Mouse (Mus musculus): ENCODE measurements around the gene Tmem91. TPM values are rescaled to one million over a fixed set of nuclear protein-coding genes. Genes with fewer than 3 reads are reported as not detected.
"Not testable (repeated sequence)": the region's sequence is repeated elsewhere in the genome, so short reads cannot be mapped to it uniquely, and the experiment has no call there.

The Tmem91 gene
- 49.8 and 52.0 TPM in 2 replicates for polyA plus RNA-seq (2012; rRNA removed)

DNA sequence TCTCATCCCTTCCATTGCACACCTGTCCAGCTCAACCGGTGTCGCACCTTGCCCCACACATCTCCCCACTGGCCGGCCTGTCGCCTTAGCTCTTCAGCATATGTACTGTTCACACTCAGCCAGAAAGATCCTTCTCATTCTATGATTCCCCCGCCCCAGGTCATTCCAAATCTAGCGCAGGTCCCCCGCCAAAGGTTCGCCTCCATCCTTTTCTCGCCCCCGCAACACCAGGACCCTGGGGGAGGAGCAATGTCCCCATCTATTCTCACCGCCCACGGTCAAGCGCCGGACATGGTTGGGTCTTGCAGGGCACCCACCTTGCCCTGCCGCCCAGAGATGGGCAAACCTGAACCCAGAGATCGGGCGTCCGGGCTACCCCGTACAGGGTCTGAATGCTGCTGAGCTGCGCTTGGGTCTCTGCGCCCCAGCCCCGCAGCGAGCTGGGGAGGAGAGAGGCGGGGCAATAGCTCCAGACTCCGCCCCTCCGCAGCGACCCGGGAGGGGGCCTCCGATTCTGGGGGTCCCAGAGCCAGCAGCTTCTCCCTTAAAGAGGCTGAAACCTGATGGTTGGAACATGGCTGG, at the start of gene Tmem91:
Gene Tmem91 (minus strand): TSS at position 448 of the 582 bp plus-strand sequence.
- DNase-seq (ENCODE audit: extremely low spot score in 1 of 2, low spot score in 1 of 2): no peak

GRCm38 (mm10) chr7:25721776-25722175, 46.8 kb upstream of the Tmem91 start:
- not testable (repeated sequence) for DNase-seq (ENCODE audit: extremely low spot score in 1 of 2, low spot score in 1 of 2)

GRCm38 (mm10) chr7:25720760-25721159, 45.8 kb upstream of the Tmem91 start:
- no peak for DNase-seq (ENCODE audit: extremely low spot score in 1 of 2, low spot score in 1 of 2)

GRCm38 (mm10) chr7:25719761-25720610, 45.0 kb upstream of the Tmem91 start:
- peak in 1 of 2 experiments; percentile 90 for DNase-seq (ENCODE audit: extremely low spot score in 1 of 2, low spot score in 1 of 2)

DNA sequence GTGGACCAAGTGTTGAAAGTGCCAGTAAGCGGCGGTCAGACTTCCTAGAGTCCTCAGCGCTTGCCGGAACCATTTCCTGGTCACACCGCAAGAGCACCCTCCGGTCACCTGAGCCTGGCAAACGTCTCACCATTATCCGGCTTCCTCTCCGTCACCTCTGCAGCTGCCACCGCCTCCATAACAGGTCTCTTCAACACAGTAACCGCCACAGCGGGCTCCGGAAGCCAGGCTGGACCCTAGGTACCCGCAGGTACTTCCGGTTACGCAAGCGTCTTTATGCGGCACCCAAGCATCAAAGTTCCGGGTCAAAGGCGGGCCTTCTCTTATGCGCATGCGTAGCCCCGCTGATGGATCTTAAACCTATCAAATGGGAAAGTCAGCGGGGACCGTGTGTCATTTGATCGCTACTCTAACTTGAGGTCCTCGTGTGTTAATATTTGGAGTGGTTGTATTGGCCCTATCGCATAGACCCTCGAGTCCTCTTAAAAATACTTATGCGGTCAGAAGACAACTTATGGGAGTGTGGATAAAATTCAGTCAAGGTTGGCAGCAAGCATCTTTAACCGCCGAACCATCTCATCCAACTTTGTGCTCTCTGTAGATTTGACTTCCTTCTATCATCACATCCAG, 43.9 kb upstream of the Tmem91 start, which contains the start of gene Ccdc97:
Gene Ccdc97 (minus strand): TSS at position 301 of the 630 bp plus-strand sequence.
- peak; percentile 93 to 98 for DNase-seq (ENCODE audit: extremely low spot score in 1 of 2, low spot score in 1 of 2)

DNA sequence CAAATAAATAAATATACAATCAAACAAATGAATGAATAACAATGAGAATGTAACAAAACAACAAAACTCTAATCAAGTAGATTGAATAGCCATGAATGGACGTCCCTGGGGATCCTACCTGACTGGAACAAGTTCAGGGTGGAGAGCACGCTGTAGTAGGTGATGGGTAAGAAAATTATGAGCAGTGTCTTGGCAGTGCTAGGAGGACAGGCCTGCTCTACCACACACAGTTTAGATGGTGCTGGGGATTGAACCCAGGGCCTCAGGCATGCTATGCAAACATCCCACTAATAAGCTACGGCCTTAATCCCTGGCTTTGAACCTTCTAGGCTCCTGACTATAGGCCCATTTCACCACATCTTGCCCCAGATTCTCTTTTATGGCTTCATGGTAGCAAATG, 42.5 kb upstream of the Tmem91 start:
- no peak for DNase-seq (ENCODE audit: extremely low spot score in 1 of 2, low spot score in 1 of 2)

DNA sequence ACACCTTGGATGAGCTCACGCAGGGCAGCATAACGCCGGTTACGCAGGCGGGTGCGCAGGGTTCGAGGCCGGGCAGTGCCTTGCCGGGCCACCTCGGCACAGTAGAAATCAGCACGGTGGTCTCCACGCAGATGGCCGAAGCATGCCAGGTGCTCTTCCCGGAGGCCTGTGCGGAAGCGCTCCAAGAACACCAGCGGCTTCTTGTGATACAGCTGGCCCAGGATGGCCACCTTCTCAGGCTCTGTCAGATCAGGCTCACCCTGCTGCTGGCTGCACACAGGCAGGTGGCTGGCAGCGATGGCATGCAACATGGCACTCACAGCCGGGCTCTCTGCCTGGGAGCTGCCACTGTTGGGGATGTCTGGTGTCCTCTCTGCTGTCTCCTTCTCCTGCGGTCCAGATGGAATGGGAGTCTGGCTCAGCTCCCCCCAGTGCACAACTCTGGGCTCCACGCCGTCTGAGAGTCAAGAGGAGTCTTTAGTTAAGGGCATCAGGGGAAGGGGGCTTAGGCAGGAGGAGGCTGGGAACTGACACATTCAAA, 40.8 kb upstream of the Tmem91 start:
- no peak for DNase-seq (ENCODE audit: extremely low spot score in 1 of 2, low spot score in 1 of 2)

- DNase-seq (ENCODE audit: extremely low spot score in 1 of 2, low spot score in 1 of 2): no peak
These were observed 39.6 kb upstream of the Tmem91 start for GRCm38 (mm10) chr7:25714581-25714980.

GRCm38 (mm10) chr7:25712801-25713200, 37.8 kb upstream of the Tmem91 start:
- DNase-seq (ENCODE audit: extremely low spot score in 1 of 2, low spot score in 1 of 2): no peak

- peak in 1 of 2 experiments; percentile 62 for DNase-seq (ENCODE audit: extremely low spot score in 1 of 2, low spot score in 1 of 2)
These were observed 36.8 kb upstream of the Tmem91 start for GRCm38 (mm10) chr7:25711731-25712197.

GRCm38 (mm10) chr7:25711165-25711564, 36.2 kb upstream of the Tmem91 start:
- DNase-seq (ENCODE audit: extremely low spot score in 1 of 2, low spot score in 1 of 2): no peak

DNA sequence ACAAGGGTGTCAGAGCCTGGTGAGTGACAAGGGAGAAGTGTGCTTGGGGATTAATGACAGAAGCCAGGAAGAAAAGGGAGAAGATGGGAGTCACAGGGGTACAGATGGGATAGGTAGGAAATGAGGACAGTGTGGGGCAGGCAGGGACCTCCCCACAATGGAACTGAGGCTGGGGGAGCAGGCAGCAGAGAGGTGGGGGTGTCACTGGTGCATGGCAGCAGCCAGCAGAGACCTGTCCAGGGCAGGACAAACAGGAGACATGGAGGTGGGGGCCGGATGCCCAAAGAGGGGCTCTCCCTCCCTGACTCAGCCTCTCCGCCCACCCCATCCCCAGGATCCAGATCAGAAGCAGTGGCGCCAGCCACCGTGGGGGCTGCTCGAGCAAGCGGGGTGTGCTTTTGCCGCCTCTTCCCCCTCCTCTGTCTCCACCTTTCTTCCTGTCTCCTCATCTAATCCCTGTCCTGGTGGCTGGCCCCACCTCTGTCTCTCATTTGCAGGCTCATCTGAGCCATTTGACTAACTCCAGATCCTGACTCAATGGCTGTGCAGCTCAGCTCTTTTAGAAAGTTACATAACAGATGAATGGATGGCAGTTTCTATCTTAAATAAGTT, 35.7 kb upstream of the Tmem91 start:
- DNase-seq (ENCODE audit: extremely low spot score in 1 of 2, low spot score in 1 of 2): peak in 1 of 2 experiments; percentile 74

GRCm38 (mm10) chr7:25709961-25710360, 35.0 kb upstream of the Tmem91 start:
- no peak for DNase-seq (ENCODE audit: extremely low spot score in 1 of 2, low spot score in 1 of 2)

DNA sequence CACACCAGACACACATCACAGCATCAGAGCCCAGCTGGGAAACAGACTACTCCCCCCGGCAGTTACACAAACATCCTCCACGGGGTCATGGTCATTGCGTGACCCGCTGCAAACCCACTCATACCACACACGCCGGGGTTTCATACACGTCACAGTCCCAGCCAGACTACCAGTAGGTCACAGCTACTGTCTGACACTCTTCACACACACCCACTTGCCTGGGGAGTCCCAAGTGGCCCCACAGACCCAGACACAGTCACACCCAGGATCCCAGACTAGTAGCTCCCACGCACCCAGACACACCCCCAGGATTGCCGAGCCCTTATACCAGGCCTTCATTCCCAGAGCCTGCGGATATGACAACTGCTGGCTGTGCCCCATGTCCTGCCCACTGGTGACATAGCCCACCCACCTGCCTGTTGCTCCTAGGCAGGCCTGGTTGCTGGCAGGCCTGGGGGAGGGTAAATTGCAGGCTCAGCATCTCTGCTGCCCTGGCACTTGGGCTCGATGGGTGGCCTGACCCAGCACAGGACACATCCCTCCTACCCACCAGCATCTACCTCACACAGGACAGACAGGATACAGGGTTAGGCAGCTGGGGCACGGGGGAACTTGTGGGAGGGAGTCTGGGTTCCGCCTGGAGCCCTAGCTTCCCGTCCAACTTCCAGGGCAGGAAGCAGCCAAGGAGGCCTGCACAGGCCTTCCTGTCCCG, 32.8 kb upstream of the Tmem91 start:
- no peak for DNase-seq (ENCODE audit: extremely low spot score in 1 of 2, low spot score in 1 of 2)

DNA sequence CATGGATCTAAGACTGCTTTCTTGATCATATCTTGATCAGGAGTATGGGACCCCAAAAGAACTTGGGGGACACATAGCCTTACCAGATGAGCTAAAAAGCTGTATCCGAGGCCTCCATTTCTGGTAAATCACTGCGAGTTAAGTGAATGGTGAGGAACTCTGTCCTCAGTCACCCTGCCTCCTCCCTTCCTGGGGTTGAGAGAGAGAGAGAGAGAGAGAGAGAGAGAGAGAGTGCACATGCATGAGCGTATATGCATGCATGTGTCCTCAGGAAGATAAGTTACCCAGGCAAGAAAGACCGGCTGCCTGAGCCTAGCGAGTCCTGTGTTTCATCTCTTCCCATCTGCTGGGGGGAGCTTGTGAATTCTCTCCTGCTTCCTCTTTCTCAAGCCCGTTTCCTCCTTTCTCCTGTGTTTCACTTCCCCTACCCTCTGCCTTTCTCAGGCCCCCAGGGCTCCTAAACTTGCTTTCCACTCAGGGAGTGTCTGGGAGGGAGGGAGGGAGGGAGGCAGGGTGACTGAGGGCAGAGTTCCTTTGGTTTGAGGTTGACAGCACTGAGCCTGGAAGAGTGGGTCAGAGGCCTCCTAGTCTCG, 31.7 kb upstream of the Tmem91 start:
- DNase-seq (ENCODE audit: extremely low spot score in 1 of 2, low spot score in 1 of 2): no peak

- peak in 1 of 2 experiments; percentile 78 for DNase-seq (ENCODE audit: extremely low spot score in 1 of 2, low spot score in 1 of 2)
These were observed 30.9 kb upstream of the Tmem91 start for GRCm38 (mm10) chr7:25705801-25706251.

GRCm38 (mm10) chr7:25704716-25705364, 29.9 kb upstream of the Tmem91 start:
- no peak for DNase-seq (ENCODE audit: extremely low spot score in 1 of 2, low spot score in 1 of 2)

- DNase-seq (ENCODE audit: extremely low spot score in 1 of 2, low spot score in 1 of 2): no peak
These were observed 29.0 kb upstream of the Tmem91 start for GRCm38 (mm10) chr7:25703793-25704494.

All from frontal cortex, adult 2 months (tissue).